Mouse (Mus musculus): Measurements from ENCODE around the gene Prss41. TPM values are rescaled to one million over a fixed set of nuclear protein-coding genes. Genes with fewer than 3 reads are reported as not detected.

Prss41 gene
- polyA plus RNA-seq, 1 experiment: 1.8 TPM

DNA sequence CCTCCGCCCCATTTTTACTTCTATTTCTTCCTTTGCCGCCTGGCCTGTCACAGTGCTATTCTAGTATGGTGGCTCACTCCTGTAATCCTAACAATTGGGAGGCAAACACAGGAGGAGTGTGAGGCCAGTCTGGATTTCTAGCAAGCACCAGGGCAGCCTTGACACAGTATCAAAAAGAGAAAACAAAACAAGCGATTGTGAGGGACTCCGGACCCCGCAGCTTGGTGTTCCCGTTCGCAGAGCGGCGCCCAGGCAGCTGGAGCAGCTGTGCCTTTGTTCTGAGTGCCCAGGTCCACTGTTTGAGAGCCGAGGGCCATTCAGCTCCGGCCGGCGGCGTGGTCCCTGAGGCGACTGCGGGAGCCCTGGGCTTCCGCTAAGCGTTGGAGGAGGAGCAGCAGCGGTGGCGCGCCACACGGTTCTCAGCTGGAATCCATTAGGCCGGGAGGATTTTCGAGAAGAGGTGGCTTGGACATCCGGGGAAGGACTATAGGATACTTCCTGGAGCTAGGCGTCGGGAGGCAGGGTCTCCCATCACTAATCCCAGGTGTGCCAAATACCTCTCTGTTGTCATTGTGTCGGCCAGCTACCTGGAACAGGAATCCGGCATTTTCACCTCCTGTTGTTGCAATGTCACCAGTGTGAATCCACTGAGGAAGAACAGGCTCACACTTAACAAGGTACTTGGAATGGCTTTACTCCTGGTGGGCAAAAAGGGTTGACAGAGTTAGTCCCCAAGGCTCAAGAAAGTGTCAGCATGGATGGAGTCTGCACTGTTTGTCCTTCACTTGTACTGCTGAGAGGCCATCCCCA lies 53.5 kb downstream of the Prss41 start, which contains the start of gene Srrm2:
Gene Srrm2 (plus strand): TSS at position 264 of the 810 bp plus-strand sequence.
- WGBS: 5% methylated on average over 29 of the region's 29 CpGs
- DNase-seq (ENCODE audit: low read depth, low spot score): no peak

- no peak for DNase-seq (ENCODE audit: low read depth, low spot score)
- WGBS: 40% methylated on average over 8 of the region's 8 CpGs
Observed at GRCm38 (mm10) chr17:23789749-23790268, 54.2 kb downstream of the Prss41 start.

- DNase-seq (ENCODE audit: low read depth, low spot score): no peak
- 75% methylated on average over 4 of the region's 4 CpGs for WGBS
Observed at GRCm38 (mm10) chr17:23788973-23789372, 55.0 kb downstream of the Prss41 start.

Other genes starting within 250 kb of the Prss41 start
- gene Zfp13, start 244.7 kb downstream of the Prss41 start, polyA plus RNA-seq (2012; rRNA removed): 4.4 and 5.5 TPM in 2 replicates
- gene Zscan10, start 243.3 kb downstream of the Prss41 start, polyA plus RNA-seq (2012; rRNA removed): not detected in 2 replicates
- gene Mmp25, start 198.9 kb downstream of the Prss41 start, polyA plus RNA-seq (2012; rRNA removed): 0.41 and 0.67 TPM in 2 replicates
- gene Bicdl2, start 183.7 kb downstream of the Prss41 start, polyA plus RNA-seq (2012; rRNA removed): 6.1 and 6.4 TPM in 2 replicates
- gene Hcfc1r1, start 170.6 kb downstream of the Prss41 start, polyA plus RNA-seq (2012; rRNA removed): 197 and 204 TPM in 2 replicates
- gene Thoc6, start 170.3 kb downstream of the Prss41 start, polyA plus RNA-seq (2012; rRNA removed): 27.1 and 28.7 TPM in 2 replicates
- gene Tnfrsf12a, start 166.7 kb downstream of the Prss41 start, polyA plus RNA-seq (2012; rRNA removed): 8.1 and 8.4 TPM in 2 replicates
- gene Cldn6, start 164.9 kb downstream of the Prss41 start, polyA plus RNA-seq (2012; rRNA removed): not detected in 2 replicates
- 0.15 TPM in 1 of 2 replicates, not detected in the other for gene Cldn9, start 160.1 kb downstream of the Prss41 start, polyA plus RNA-seq (2012; rRNA removed)
- 0.02 and 0.03 TPM in 2 replicates for gene 1520401A03Rik, start 121.4 kb downstream of the Prss41 start, polyA plus RNA-seq (2012; rRNA removed)
- 41.2 and 45.7 TPM in 2 replicates for gene Pkmyt1, start 117.8 kb downstream of the Prss41 start, polyA plus RNA-seq (2012; rRNA removed)
- gene Paqr4, start 103.3 kb downstream of the Prss41 start, polyA plus RNA-seq (2012; rRNA removed): 155 and 162 TPM in 2 replicates
- gene Kremen2, start 98.3 kb downstream of the Prss41 start, polyA plus RNA-seq (2012; rRNA removed): 3.1 and 3.5 TPM in 2 replicates
- gene Flywch1, start 72.6 kb downstream of the Prss41 start, polyA plus RNA-seq (2012; rRNA removed): 27.3 and 34.9 TPM in 2 replicates
- gene Flywch2, start 58.1 kb downstream of the Prss41 start, polyA plus RNA-seq (2012; rRNA removed): 4.5 and 6.5 TPM in 2 replicates
- 284 and 419 TPM in 2 replicates for gene Srrm2, start 53.6 kb downstream of the Prss41 start, polyA plus RNA-seq (2012; rRNA removed)
- 771 and 864 TPM in 2 replicates for gene Elob, start 15.0 kb downstream of the Prss41 start, polyA plus RNA-seq (2012; rRNA removed)
- gene Prss33, start 8.1 kb downstream of the Prss41 start, polyA plus RNA-seq (2012; rRNA removed): 0.09 and 0.58 TPM in 2 replicates
- gene Prss32, start 317 bp downstream of the Prss41 start, polyA plus RNA-seq (2012; rRNA removed): 495 and 577 TPM in 2 replicates
- gene Prss21, start 23.9 kb upstream of the Prss41 start, polyA plus RNA-seq (2012; rRNA removed): not detected in 2 replicates
- gene Dcpp1, start 36.7 kb upstream of the Prss41 start, polyA plus RNA-seq (2012; rRNA removed): not detected in 2 replicates
- gene Dcpp2, start 36.7 kb upstream of the Prss41 start, polyA plus RNA-seq (2012; rRNA removed): not detected in 2 replicates
- not detected in 2 replicates for gene Dcpp3, start 73.3 kb upstream of the Prss41 start, polyA plus RNA-seq (2012; rRNA removed)
- gene Sbp, start 97.5 kb upstream of the Prss41 start, polyA plus RNA-seq (2012; rRNA removed): not detected in 2 replicates
- gene Sbpl, start 111.1 kb upstream of the Prss41 start, polyA plus RNA-seq (2012; rRNA removed): not detected in 2 replicates
- 291 and 302 TPM in 2 replicates for gene Prss30, start 136.4 kb upstream of the Prss41 start, polyA plus RNA-seq (2012; rRNA removed)
- gene Prss22, start 153.9 kb upstream of the Prss41 start, polyA plus RNA-seq (2012; rRNA removed): 0.11 and 0.16 TPM in 2 replicates
- 11.1 and 22.9 TPM in 2 replicates for gene Prss27, start 194.0 kb upstream of the Prss41 start, polyA plus RNA-seq (2012; rRNA removed)
- 83.5 and 85.7 TPM in 2 replicates for gene Kctd5, start 229.3 kb upstream of the Prss41 start, polyA plus RNA-seq (2012; rRNA removed)

Data from large intestine, adult 2 months (tissue).